Mouse (Mus musculus) cerebellum, adult 2 months (tissue): ENCODE measurements around the gene Rhcg. TPM values are rescaled to one million over a fixed set of nuclear protein-coding genes. Genes with fewer than 3 reads are reported as not detected.

Source experiments
- DNase-seq, 2 experiments: peaks; one replicate each; pipeline ENCODE4 v3.0.0; 2021
- H3K27ac ChIP-seq: fragments of 200-500 bp; 2 replicates; pipeline ENCODE4 v1.5.1; 2012; ENCODE audit warnings: low read length, control low read depth, inconsistent platforms; ENCODE audit not compliant: insufficient read depth
- H3K27me3 ChIP-seq: fragments of 200-500 bp; 2 replicates; pipeline ENCODE4 v1.6.1; 2012; ENCODE audit warnings: inconsistent platforms, mild to moderate bottlenecking, low read length, moderate library complexity; ENCODE audit not compliant: control insufficient read depth, insufficient read depth
- H3K4me1 ChIP-seq: fragments of 200-500 bp; 2 replicates; pipeline ENCODE4 v1.6.1; 2011; ENCODE audit warnings: low read length; ENCODE audit not compliant: control insufficient read depth, insufficient read depth
- H3K4me3 ChIP-seq: fragments of 200-500 bp; replicated peaks from 2 replicates; pipeline ENCODE3; 2011; ENCODE audit warnings: mild to moderate bottlenecking, low read depth, low read length, control low read depth; ENCODE audit not compliant: insufficient read depth
- CTCF ChIP-seq: fragments of 200-500 bp; IDR thresholded peaks from 2 replicates; pipeline ENCODE4 v1.5.1; 2011; ENCODE audit warnings: low read depth, mild to moderate bottlenecking, control low read depth, low read length, moderate library complexity, borderline replicate concordance; ENCODE audit not compliant: insufficient read depth
- POLR2A ChIP-seq: fragments of 200-500 bp; IDR thresholded peaks from 2 replicates; pipeline ENCODE4 v1.6.1; 2011; ENCODE audit warnings: low read length, control low read depth, borderline replicate concordance; ENCODE audit not compliant: insufficient read depth
- WGBS: fragments of 180-500 bp; shearing (Covaris S2); methylation state at CpG from one replicate; pipeline ENCODE4 v1.1.7; 2018; 5-methylcytosine and 5-hydroxymethylcytosine counted together
- polyA plus RNA-seq: library from polyadenylated mRNA; depleted of rRNA; stranded (reverse); fragments of >200 nt; gene quantifications from 2 replicates; pipeline ENCODE4 v1.2.3, GENCODE M21; 2012

Gene Rhcg
- polyA plus RNA-seq, 1 experiment, result 0.13 TPM

GRCm38 (mm10) chr7:79615008-79615407, 2.4 kb downstream of the Rhcg start:
- no peak overlapping the region for H3K27ac ChIP-seq
- no peak for DNase-seq
- 81% methylated on average over 4 of the region's 4 CpGs for WGBS
- no peak overlapping the region for H3K4me3 ChIP-seq
- no peaks in the 10 kb centered on the region; the same call in 1 of the 2 replicates for H3K27me3 ChIP-seq
- H3K4me1 ChIP-seq, result no peaks in the 10 kb centered on the region
- no peak for TF ChIP-seq POLR2A
- no peak for TF ChIP-seq CTCF

- 29% methylated on average over 11 of the region's 11 CpGs for WGBS
Measured at GRCm38 (mm10) chr7:79613314-79613713, 4.1 kb downstream of the Rhcg start.

GRCm38 (mm10) chr7:79612783-79613182, 4.7 kb downstream of the Rhcg start:
- 11% methylated on average over 6 of the region's 6 CpGs for WGBS
- Histone ChIP-seq H3K27ac (no peak overlapping the region), H3K4me1 (no peaks in the 10 kb centered on the region), H3K27me3 (no peaks in the 10 kb centered on the region; the same call in 1 of the 2 replicates), H3K4me3 (no peak overlapping the region)
- TF ChIP-seq POLR2A (no peak), CTCF (peak; percentile 48; the same call in 1 of the 2 replicates)
- peak in 1 of 2 experiments; percentile 34 for DNase-seq

More at GRCm38 (mm10) chr7:79613314-79613713, 4.1 kb downstream of the Rhcg start:
- H3K4me3 ChIP-seq, result no peak overlapping the region
- H3K27me3 ChIP-seq, result no peaks in the 10 kb centered on the region; the same call in 1 of the 2 replicates
- H3K27ac ChIP-seq, result no peak overlapping the region
- TF ChIP-seq POLR2A, result no peak
- no peak for TF ChIP-seq CTCF
- no peaks in the 10 kb centered on the region for H3K4me1 ChIP-seq
- no peak for DNase-seq

- no peak for TF ChIP-seq POLR2A
- no peak for TF ChIP-seq CTCF
- WGBS, result 59% methylated on average over 9 of the region's 9 CpGs
- DNase-seq, result no peak
- Histone ChIP-seq H3K27me3 (no peaks in the 10 kb centered on the region), H3K27ac (no peak overlapping the region), H3K4me1 (0 out of 2 replicates have a peak, but pooled peaks cover 3% of the 10 kb centered on the region), H3K4me3 (no peak overlapping the region)
Measured at GRCm38 (mm10) chr7:79611901-79612300, 5.6 kb downstream of the Rhcg start.

- WGBS, result 4% methylated on average over 25 of the region's 25 CpGs
- Histone ChIP-seq H3K27ac (no peak overlapping the region), H3K4me1 (0 out of 2 replicates have a peak, but pooled peaks cover 3% of the 10 kb centered on the region), H3K4me3 (no peak overlapping the region), H3K27me3 (no peaks in the 10 kb centered on the region)
- no peak for TF ChIP-seq CTCF
- no peak for TF ChIP-seq POLR2A
- DNase-seq, result no peak
Measured at GRCm38 (mm10) chr7:79607263-79607921, 10.1 kb downstream of the Rhcg start.

GRCm38 (mm10) chr7:79606766-79607165, 10.7 kb downstream of the Rhcg start:
- Histone ChIP-seq H3K4me1 (0 out of 2 replicates have a peak, but pooled peaks cover 3% of the 10 kb centered on the region), H3K27me3 (no peaks in the 10 kb centered on the region), H3K27ac (no peak overlapping the region), H3K4me3 (no peak overlapping the region)
- WGBS, result 45% methylated on average over 3 of the region's 3 CpGs
- TF ChIP-seq CTCF (no peak), POLR2A (no peak)
- DNase-seq, result no peak

GRCm38 (mm10) chr7:79602006-79602405, 15.5 kb downstream of the Rhcg start:
- H3K27me3 ChIP-seq, result no peaks in the 10 kb centered on the region
- H3K4me1 ChIP-seq, result no peaks in the 10 kb centered on the region
- no peak overlapping the region for H3K27ac ChIP-seq
- DNase-seq, result no peak
- TF ChIP-seq POLR2A, result no peak
- WGBS, result 67% methylated on average over 8 of the region's 8 CpGs
- no peak overlapping the region for H3K4me3 ChIP-seq

- H3K27ac ChIP-seq, result no peak overlapping the region
- 59% methylated on average over 10 of the region's 10 CpGs for WGBS
- TF ChIP-seq POLR2A (no peak), CTCF (no peak)
- no peaks in the 10 kb centered on the region for H3K4me1 ChIP-seq
- DNase-seq, result no peak
- H3K27me3 ChIP-seq, result no peaks in the 10 kb centered on the region
- H3K4me3 ChIP-seq, result no peak overlapping the region
Measured at GRCm38 (mm10) chr7:79600122-79600521, 17.3 kb downstream of the Rhcg start.
